ENCODE assay signal across 20 mouse cellular contexts in the genomic region with DNA sequence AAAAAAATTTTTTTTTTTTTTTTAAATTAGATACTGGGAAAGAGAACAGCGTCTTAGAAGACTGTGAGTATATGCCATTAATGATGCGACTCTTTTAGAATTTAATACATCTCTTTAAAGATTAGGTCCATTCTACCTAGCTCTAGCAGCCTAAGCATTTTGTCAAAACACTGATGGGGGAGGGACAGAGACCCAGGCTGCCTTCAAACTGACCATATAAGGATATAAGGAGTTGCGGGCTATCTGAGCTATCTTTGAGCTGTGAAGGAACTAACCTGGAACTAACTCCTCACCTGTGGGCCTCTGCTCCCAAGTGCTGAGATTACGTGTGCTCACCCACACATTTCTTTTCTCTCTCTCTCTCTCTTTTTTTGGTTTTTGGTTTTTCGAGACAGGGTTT. TPM values are rescaled to one million over a fixed set of nuclear protein-coding genes. Genes with fewer than 3 reads are reported as not detected.
DNase-seq lines count a peak whose midpoint lies in the region; TF ChIP-seq lines count a peak whose summit lies in the region.
"Had no signal": no experiment of that assay in that cellular context is flagged by ENCODE, and none has a peak within 500 bp of the region (broad histone marks: within the 10 kb centered on the region; RNA-seq: fewer than 3 reads in every experiment).

No protein-coding gene starts in this region.

- no peak overlapping the region for H3K4me3 ChIP-seq in ES-E14 (ENCODE audit: insufficient read depth in 1 of 2, low read depth in 1 of 2, low read length in 2 of 2, poor library complexity in 1 of 2, severe bottlenecking in 1 of 2)

- DNase-seq in ES-CJ7 (ENCODE audit: low read depth, low spot score), result peak; percentile 72
- no peak for DNase-seq in ES-E14 (ENCODE audit: low read depth, low spot score)
- peak; percentile 76 for DNase-seq in R1 (ENCODE audit: low read depth, low spot score)
- DNase-seq in lung, postnatal 4 days, result no peak
- DNase-seq in adrenal gland, postnatal 36 days, result no peak
- DNase-seq in kidney, postnatal 25 days, result no peak
- DNase-seq: adrenal gland, adult 2 months; adrenal gland, adult 8-10 months; adrenal gland, postnatal 10 days; adrenal gland, postnatal 14 days; adrenal gland, postnatal 25 days; B cell, adult 2 months; cerebellum, adult 11 months; cerebellum, adult 11-12 months; cerebellum, adult 18-20 months; cerebellum, adult 2 months; cerebellum, adult 8-10 months; cerebellum, adult 9-10 months; cerebellum, adult 9-11 months had no signal

- H3K27ac ChIP-seq in ES-E14 (ENCODE audit: insufficient read depth, low read depth, low read length, poor library complexity, severe bottlenecking), result no peak overlapping the region

- no peaks in the 10 kb centered on the region for H3K9me3 ChIP-seq in ES-E14 (ENCODE audit: control insufficient read depth, insufficient read depth, low read depth, low read length)

- in situ Hi-C loops in ES-E14 (cut with MboI; ENCODE audit: low sequenced_read_pairs in 2 of 2, unreplicated experiment in 2 of 2), result no loop called here

- peaks cover 2 to 5% of the 10 kb centered on the region in 2 experiments; a peak in 2 of 4 replicates for H3K4me1 ChIP-seq in ES-E14 (ENCODE audit: control insufficient read depth in 2 of 2, insufficient read depth in 2 of 2, low read length in 2 of 2, poor library complexity in 1 of 2)

- no peak overlapping the region for H3K9ac ChIP-seq in ES-E14 (ENCODE audit: insufficient read depth, low read depth, low read length, poor library complexity, severe bottlenecking)

- no peaks in the 10 kb centered on the region for H3K36me3 ChIP-seq in ES-E14 (ENCODE audit: control insufficient read depth, insufficient read depth, low read length, poor library complexity, severe bottlenecking)
- H3K36me3 ChIP-seq: G1E had no signal

TF ChIP-seq in ES-E14, 5 proteins besides CTCF, POLR2A, EP300 and RAD21:
- TF ChIP-seq ZNF384 (IDR thresholded peaks at IDR 0.05; ENCODE audit: low read depth, low read length) (peak; percentile 72; the same call in 1 of the 2 replicates), ZC3H11A (IDR thresholded peaks at IDR 0.05; ENCODE audit: borderline replicate concordance, low read depth, low read length) (no peak)
TF ChIP-seq in ES-E14: peak in this region for 1.

RNA-seq across cellular contexts. Expression of gene Klf5, which starts 6.3 kb away (rescaled TPM):
- total RNA-seq in ES-E14 (2012; rRNA removed), result 23.2 and 34.7 TPM in 2 replicates
- 1 to 10 TPM; 8.3 to 9.1 TPM for total RNA-seq in adrenal gland, postnatal 36 days (2021)

Comparison
In these comparisons a context has a peak if more than half of its experiments do, and no peak if none do; other contexts are left out.
1. DNase-seq: peak in ES-CJ7 (single experiment) and R1 (single experiment); none in ES-E14 (single experiment), lung, postnatal 4 days (0 of 2), adrenal gland, postnatal 36 days (0 of 2) and kidney, postnatal 25 days (0 of 2).